Mouse (Mus musculus): Measurements from ENCODE around the gene Gm8947. TPM values are rescaled to one million over a fixed set of nuclear protein-coding genes. Genes with fewer than 3 reads are reported as not detected.
"Not testable (repeated sequence)": the region's sequence is repeated elsewhere in the genome, so short reads cannot be mapped to it uniquely, and the experiment has no call there.

The Gm8947 gene
- total RNA-seq (2014; rRNA removed; ENCODE audit: low replicate concordance), result not detected in 2 replicates
- polyA plus RNA-seq (2015; fragmentation: Nextera tagmentation; extraction: Ambion mirVana), result 0.10 TPM in 1 of 2 replicates, not detected in the other

GRCm38 (mm10) chr1:151192075-151192474 lies at the start of gene Gm8947:
Gene Gm8947, plus strand, starts transcription at chr1:151192376.
- not testable (repeated sequence) for ATAC-seq (ENCODE audit: insufficient read depth, low read depth); H3K27ac ChIP-seq (ENCODE audit: low read depth); H3K4me2 ChIP-seq (ENCODE audit: low read depth, low read length); DNase-seq (ENCODE audit: low spot score); H3K4me1 ChIP-seq (ENCODE audit: control insufficient read depth, insufficient read depth); H3K9ac ChIP-seq (replicated peaks; ENCODE audit: low read depth, low read length); H3K36me3 ChIP-seq (replicated peaks; ENCODE audit: control insufficient read depth, insufficient read depth, low read length); H3K4me3 ChIP-seq (ENCODE audit: low read depth, low read length); H3K27me3 ChIP-seq (ENCODE audit: control insufficient read depth, insufficient read depth, low read length); H3K9me3 ChIP-seq (replicated peaks; ENCODE audit: control insufficient read depth, low read length)
- no CpG with 5 or more reads among the region's 7 CpGs for WGBS

GRCm38 (mm10) chr1:151144471-151145146 lies 47.6 kb upstream of the Gm8947 start:
- peak; percentile 80 for DNase-seq (ENCODE audit: low spot score)
- H3K4me3 ChIP-seq (ENCODE audit: low read depth, low read length), result no peak overlapping the region
- H3K9ac ChIP-seq (replicated peaks; ENCODE audit: low read depth, low read length), result no peak overlapping the region
- H3K27me3 ChIP-seq (ENCODE audit: control insufficient read depth, insufficient read depth, low read length), result no peaks in the 10 kb centered on the region
- ATAC-seq (ENCODE audit: insufficient read depth, low read depth), result peak; percentile 87
- H3K9me3 ChIP-seq (replicated peaks; ENCODE audit: control insufficient read depth, low read length), result no peaks in the 10 kb centered on the region
- no peaks in the 10 kb centered on the region for H3K36me3 ChIP-seq (replicated peaks; ENCODE audit: control insufficient read depth, insufficient read depth, low read length)
- H3K4me2 ChIP-seq (ENCODE audit: low read depth, low read length), result no peak overlapping the region
- peaks cover 15% of the 10 kb centered on the region for H3K4me1 ChIP-seq (ENCODE audit: control insufficient read depth, insufficient read depth)
- peak overlapping the region; percentile 75 for H3K27ac ChIP-seq (ENCODE audit: low read depth)
- TF ChIP-seq EP300 (IDR thresholded peaks at IDR 0.05; ENCODE audit: low read depth) (peak; percentile 70; the same call in 1 of the 2 replicates), CTCF (IDR thresholded peaks at IDR 0.05; ENCODE audit: low read depth) (no peak)
- 11% methylated on average over 6 of the region's 6 CpGs for WGBS

- Histone ChIP-seq H3K4me3 (ENCODE audit: low read depth, low read length) (no peak overlapping the region), H3K27ac (ENCODE audit: low read depth) (no peak overlapping the region), H3K9ac (replicated peaks; ENCODE audit: low read depth, low read length) (no peak overlapping the region), H3K36me3 (replicated peaks; ENCODE audit: control insufficient read depth, insufficient read depth, low read length) (no peaks in the 10 kb centered on the region), H3K4me1 (ENCODE audit: control insufficient read depth, insufficient read depth) (peaks cover 20% of the 10 kb centered on the region), H3K27me3 (ENCODE audit: control insufficient read depth, insufficient read depth, low read length) (no peaks in the 10 kb centered on the region), H3K4me2 (ENCODE audit: low read depth, low read length) (no peak overlapping the region), H3K9me3 (replicated peaks; ENCODE audit: control insufficient read depth, low read length) (no peaks in the 10 kb centered on the region)
- no peak for TF ChIP-seq EP300 (IDR thresholded peaks at IDR 0.05; ENCODE audit: low read depth)
- TF ChIP-seq CTCF (IDR thresholded peaks at IDR 0.05; ENCODE audit: low read depth), result no peak
- no peak for DNase-seq (ENCODE audit: low spot score)
- ATAC-seq (ENCODE audit: insufficient read depth, low read depth), result no peak
Observed at GRCm38 (mm10) chr1:151147801-151148200, 44.4 kb upstream of the Gm8947 start.

- H3K9me3 ChIP-seq (replicated peaks; ENCODE audit: control insufficient read depth, low read length), result no peaks in the 10 kb centered on the region
- TF ChIP-seq EP300 (IDR thresholded peaks at IDR 0.05; ENCODE audit: low read depth), result no peak
- no peak for TF ChIP-seq CTCF (IDR thresholded peaks at IDR 0.05; ENCODE audit: low read depth)
- WGBS, result 93% methylated on average over 7 of the region's 7 CpGs
- no peak overlapping the region for H3K9ac ChIP-seq (replicated peaks; ENCODE audit: low read depth, low read length)
- no peak for ATAC-seq (ENCODE audit: insufficient read depth, low read depth)
- H3K27ac ChIP-seq (ENCODE audit: low read depth), result no peak overlapping the region
- H3K4me1 ChIP-seq (ENCODE audit: control insufficient read depth, insufficient read depth), result peaks cover 16% of the 10 kb centered on the region
- DNase-seq (ENCODE audit: low spot score), result no peak
- H3K36me3 ChIP-seq (replicated peaks; ENCODE audit: control insufficient read depth, insufficient read depth, low read length), result no peaks in the 10 kb centered on the region
- H3K4me2 ChIP-seq (ENCODE audit: low read depth, low read length), result no peak overlapping the region
- H3K27me3 ChIP-seq (ENCODE audit: control insufficient read depth, insufficient read depth, low read length), result no peaks in the 10 kb centered on the region
- no peak overlapping the region for H3K4me3 ChIP-seq (ENCODE audit: low read depth, low read length)
Observed at GRCm38 (mm10) chr1:151150211-151150610, 42.0 kb upstream of the Gm8947 start.

- Histone ChIP-seq H3K36me3 (replicated peaks; ENCODE audit: control insufficient read depth, insufficient read depth, low read length) (no peaks in the 10 kb centered on the region), H3K9me3 (replicated peaks; ENCODE audit: control insufficient read depth, low read length) (no peaks in the 10 kb centered on the region), H3K4me2 (ENCODE audit: low read depth, low read length) (no peak overlapping the region), H3K27ac (ENCODE audit: low read depth) (no peak overlapping the region), H3K4me3 (ENCODE audit: low read depth, low read length) (no peak overlapping the region), H3K27me3 (ENCODE audit: control insufficient read depth, insufficient read depth, low read length) (no peaks in the 10 kb centered on the region), H3K4me1 (ENCODE audit: control insufficient read depth, insufficient read depth) (peaks cover 13% of the 10 kb centered on the region), H3K9ac (replicated peaks; ENCODE audit: low read depth, low read length) (no peak overlapping the region)
- 68% methylated on average over 2 of the region's 2 CpGs for WGBS
- ATAC-seq (ENCODE audit: insufficient read depth, low read depth) (no peak), DNase-seq (ENCODE audit: low spot score) (no peak)
- no peak for TF ChIP-seq CTCF (IDR thresholded peaks at IDR 0.05; ENCODE audit: low read depth)
- no peak for TF ChIP-seq EP300 (IDR thresholded peaks at IDR 0.05; ENCODE audit: low read depth)
Observed at GRCm38 (mm10) chr1:151151089-151151488, 41.1 kb upstream of the Gm8947 start.

Data from heart, postnatal 0 days (tissue).